Mouse (Mus musculus): Measurements from ENCODE around the gene Rims1. TPM values are rescaled to one million over a fixed set of nuclear protein-coding genes. Genes with fewer than 3 reads are reported as not detected.

The Rims1 gene
- polyA plus RNA-seq, 1 experiment, result 7.6 TPM

GRCm38 (mm10) chr1:22410173-22410572, 395.6 kb downstream of the Rims1 start:
- TF ChIP-seq CTCF (IDR thresholded peaks at IDR 0.05; ENCODE audit: low read depth, low read length) (no peak), POLR2A (IDR thresholded peaks at IDR 0.05; ENCODE audit: insufficient read depth, low read length) (no peak), EP300 (IDR thresholded peaks at IDR 0.05; ENCODE audit: insufficient read depth, low read depth, low read length) (no peak)
- H3K27me3 ChIP-seq (ENCODE audit: control insufficient read depth, insufficient read depth, low read length, poor library complexity, severe bottlenecking), result no peaks in the 10 kb centered on the region

GRCm38 (mm10) chr1:22386361-22386760, 419.4 kb downstream of the Rims1 start:
- no peaks in the 10 kb centered on the region for H3K27me3 ChIP-seq (ENCODE audit: control insufficient read depth, insufficient read depth, low read length, poor library complexity, severe bottlenecking)
- no peak overlapping the region for H3K27ac ChIP-seq (ENCODE audit: insufficient read depth, low read length)
- peaks cover 3% of the 10 kb centered on the region for H3K4me1 ChIP-seq (ENCODE audit: control insufficient read depth, insufficient read depth, low read length)
- H3K9me3 ChIP-seq (replicated peaks; ENCODE audit: control insufficient read depth, insufficient read depth, low read length, poor library complexity, severe bottlenecking), result no peaks in the 10 kb centered on the region
- no peaks in the 10 kb centered on the region for H3K36me3 ChIP-seq (ENCODE audit: control insufficient read depth, insufficient read depth, low read length, poor library complexity, severe bottlenecking)
- no peak overlapping the region for H3K4me3 ChIP-seq (ENCODE audit: low read depth, low read length)
- no peak overlapping the region for H3K9ac ChIP-seq (ENCODE audit: low read depth, poor library complexity, severe bottlenecking)
- TF ChIP-seq EP300 (IDR thresholded peaks at IDR 0.05; ENCODE audit: insufficient read depth, low read depth, low read length), result no peak
- no peak for TF ChIP-seq POLR2A (IDR thresholded peaks at IDR 0.05; ENCODE audit: insufficient read depth, low read length)
- TF ChIP-seq CTCF (IDR thresholded peaks at IDR 0.05; ENCODE audit: low read depth, low read length), result no peak

More at GRCm38 (mm10) chr1:22410173-22410572, 395.6 kb downstream of the Rims1 start:
- no peaks in the 10 kb centered on the region for H3K9me3 ChIP-seq (replicated peaks; ENCODE audit: control insufficient read depth, insufficient read depth, low read length, poor library complexity, severe bottlenecking)
- no peaks in the 10 kb centered on the region for H3K36me3 ChIP-seq (ENCODE audit: control insufficient read depth, insufficient read depth, low read length, poor library complexity, severe bottlenecking)
- no peak overlapping the region for H3K27ac ChIP-seq (ENCODE audit: insufficient read depth, low read length)
- no peaks in the 10 kb centered on the region for H3K4me1 ChIP-seq (ENCODE audit: control insufficient read depth, insufficient read depth, low read length)
- H3K9ac ChIP-seq (ENCODE audit: low read depth, poor library complexity, severe bottlenecking), result no peak overlapping the region
- H3K4me3 ChIP-seq (ENCODE audit: low read depth, low read length), result no peak overlapping the region

DNA sequence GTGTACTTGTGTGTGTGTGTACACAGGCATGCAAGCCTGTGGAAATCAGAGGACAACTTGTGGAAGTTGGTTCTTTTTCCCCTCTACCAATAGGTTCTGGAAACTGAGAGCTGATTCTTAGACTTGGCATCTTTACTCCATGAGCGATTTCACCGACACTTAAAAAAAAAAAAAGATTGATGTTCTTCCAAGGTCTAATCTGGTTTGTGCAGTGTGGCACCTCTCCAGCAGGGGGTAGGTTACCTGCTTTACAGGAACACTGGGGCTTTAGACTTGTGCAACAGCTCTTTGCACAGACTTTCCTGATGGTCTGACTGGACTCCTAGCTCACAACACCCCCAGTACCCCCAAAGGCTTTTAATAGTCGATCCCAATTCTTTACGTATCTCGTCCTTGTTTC, 428.1 kb downstream of the Rims1 start:
- Histone ChIP-seq H3K27ac (ENCODE audit: insufficient read depth, low read length) (peak overlapping the region; percentile 92), H3K36me3 (ENCODE audit: control insufficient read depth, insufficient read depth, low read length, poor library complexity, severe bottlenecking) (no peaks in the 10 kb centered on the region), H3K9me3 (replicated peaks; ENCODE audit: control insufficient read depth, insufficient read depth, low read length, poor library complexity, severe bottlenecking) (no peaks in the 10 kb centered on the region), H3K4me1 (ENCODE audit: control insufficient read depth, insufficient read depth, low read length) (peaks cover 3% of the 10 kb centered on the region), H3K4me3 (ENCODE audit: low read depth, low read length) (no peak overlapping the region), H3K9ac (ENCODE audit: low read depth, poor library complexity, severe bottlenecking) (no peak overlapping the region; the same call in 1 of the 2 replicates), H3K27me3 (ENCODE audit: control insufficient read depth, insufficient read depth, low read length, poor library complexity, severe bottlenecking) (no peaks in the 10 kb centered on the region)
- TF ChIP-seq POLR2A (IDR thresholded peaks at IDR 0.05; ENCODE audit: insufficient read depth, low read length) (no peak), CTCF (IDR thresholded peaks at IDR 0.05; ENCODE audit: low read depth, low read length) (no peak), EP300 (IDR thresholded peaks at IDR 0.05; ENCODE audit: insufficient read depth, low read depth, low read length) (no peak)

DNA sequence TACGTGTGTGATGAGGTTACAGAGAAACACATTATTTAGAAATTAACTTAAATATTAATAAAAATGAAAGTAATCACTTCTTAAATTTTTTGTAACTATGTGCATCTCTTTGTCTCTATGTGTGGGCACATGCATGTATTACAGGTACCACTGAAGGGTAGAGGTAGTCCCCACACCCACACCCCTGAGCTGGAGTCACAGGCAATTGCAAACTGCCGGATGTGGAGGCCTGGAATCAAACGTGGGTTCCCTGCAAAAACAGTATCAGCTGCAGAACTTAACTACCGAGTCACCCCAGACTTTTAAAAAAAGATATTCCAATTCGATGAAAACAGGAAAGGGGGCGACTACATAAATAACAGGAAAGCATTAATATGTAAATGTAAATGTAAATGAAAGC, 428.7 kb downstream of the Rims1 start:
- no peaks in the 10 kb centered on the region for H3K36me3 ChIP-seq (ENCODE audit: control insufficient read depth, insufficient read depth, low read length, poor library complexity, severe bottlenecking)
- H3K9me3 ChIP-seq (replicated peaks; ENCODE audit: control insufficient read depth, insufficient read depth, low read length, poor library complexity, severe bottlenecking), result no peaks in the 10 kb centered on the region
- peak overlapping the region; percentile 39 for H3K27ac ChIP-seq (ENCODE audit: insufficient read depth, low read length)
- no peak overlapping the region for H3K4me3 ChIP-seq (ENCODE audit: low read depth, low read length)
- no peak overlapping the region for H3K9ac ChIP-seq (ENCODE audit: low read depth, poor library complexity, severe bottlenecking)
- H3K4me1 ChIP-seq (ENCODE audit: control insufficient read depth, insufficient read depth, low read length), result peaks cover 3% of the 10 kb centered on the region
- H3K27me3 ChIP-seq (ENCODE audit: control insufficient read depth, insufficient read depth, low read length, poor library complexity, severe bottlenecking), result no peaks in the 10 kb centered on the region
- TF ChIP-seq POLR2A (IDR thresholded peaks at IDR 0.05; ENCODE audit: insufficient read depth, low read length) (no peak), EP300 (IDR thresholded peaks at IDR 0.05; ENCODE audit: insufficient read depth, low read depth, low read length) (peak; percentile 61; the same call in 1 of the 2 replicates)

DNA sequence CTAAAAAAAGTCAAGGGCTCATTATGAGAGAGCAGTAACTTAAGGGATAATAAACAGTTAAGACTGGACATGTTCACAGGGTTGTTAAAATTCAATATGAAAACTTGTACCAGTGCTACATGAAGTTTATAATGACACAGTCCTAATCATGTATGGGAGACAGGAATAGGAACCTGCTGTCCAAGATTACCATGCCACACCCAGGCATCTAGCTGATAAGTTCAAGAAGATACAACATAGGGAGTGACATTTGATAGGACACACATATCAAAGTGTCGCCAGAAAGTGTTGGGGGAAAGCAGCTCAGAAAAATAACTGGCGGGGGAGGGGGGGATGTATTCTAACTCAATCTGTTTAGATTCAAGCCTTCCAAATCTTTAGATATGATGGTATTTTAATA, 449.6 kb downstream of the Rims1 start:
- H3K4me1 ChIP-seq (ENCODE audit: control insufficient read depth, insufficient read depth, low read length), result no peaks in the 10 kb centered on the region
- no peak overlapping the region for H3K27ac ChIP-seq (ENCODE audit: insufficient read depth, low read length)
- TF ChIP-seq CTCF (IDR thresholded peaks at IDR 0.05; ENCODE audit: low read depth, low read length) (no peak), POLR2A (IDR thresholded peaks at IDR 0.05; ENCODE audit: insufficient read depth, low read length) (no peak), EP300 (IDR thresholded peaks at IDR 0.05; ENCODE audit: insufficient read depth, low read depth, low read length) (no peak)
- no peaks in the 10 kb centered on the region for H3K9me3 ChIP-seq (replicated peaks; ENCODE audit: control insufficient read depth, insufficient read depth, low read length, poor library complexity, severe bottlenecking)
- H3K4me3 ChIP-seq (ENCODE audit: low read depth, low read length), result no peak overlapping the region
- H3K27me3 ChIP-seq (ENCODE audit: control insufficient read depth, insufficient read depth, low read length, poor library complexity, severe bottlenecking), result no peaks in the 10 kb centered on the region
- H3K9ac ChIP-seq (ENCODE audit: low read depth, poor library complexity, severe bottlenecking), result no peak overlapping the region
- H3K36me3 ChIP-seq (ENCODE audit: control insufficient read depth, insufficient read depth, low read length, poor library complexity, severe bottlenecking), result no peaks in the 10 kb centered on the region

- H3K27me3 ChIP-seq (ENCODE audit: control insufficient read depth, insufficient read depth, low read length, poor library complexity, severe bottlenecking), result no peaks in the 10 kb centered on the region
- no peaks in the 10 kb centered on the region for H3K36me3 ChIP-seq (ENCODE audit: control insufficient read depth, insufficient read depth, low read length, poor library complexity, severe bottlenecking)
- no peak overlapping the region for H3K4me3 ChIP-seq (ENCODE audit: low read depth, low read length)
- no peak overlapping the region for H3K27ac ChIP-seq (ENCODE audit: insufficient read depth, low read length)
- TF ChIP-seq CTCF (IDR thresholded peaks at IDR 0.05; ENCODE audit: low read depth, low read length) (no peak), EP300 (IDR thresholded peaks at IDR 0.05; ENCODE audit: insufficient read depth, low read depth, low read length) (no peak), POLR2A (IDR thresholded peaks at IDR 0.05; ENCODE audit: insufficient read depth, low read length) (no peak)
- no peaks in the 10 kb centered on the region for H3K9me3 ChIP-seq (replicated peaks; ENCODE audit: control insufficient read depth, insufficient read depth, low read length, poor library complexity, severe bottlenecking)
- no peaks in the 10 kb centered on the region for H3K4me1 ChIP-seq (ENCODE audit: control insufficient read depth, insufficient read depth, low read length)
- H3K9ac ChIP-seq (ENCODE audit: low read depth, poor library complexity, severe bottlenecking), result no peak overlapping the region
Measured at GRCm38 (mm10) chr1:22353687-22354086, 452.1 kb downstream of the Rims1 start.
